Mouse (Mus musculus) T-helper 2 cell (primary cell): Measurements from ENCODE around the gene Gm6760.

Experiments used
- in situ Hi-C: fragments of 300-600 bp; cut with MboI, MseI; formaldehyde crosslinking; loops from one replicate; pipeline ENCODE4 v1.15.1; 2025; ENCODE audit warnings: high pct_unique_total_duplicates

Gm6760 gene

DNA sequence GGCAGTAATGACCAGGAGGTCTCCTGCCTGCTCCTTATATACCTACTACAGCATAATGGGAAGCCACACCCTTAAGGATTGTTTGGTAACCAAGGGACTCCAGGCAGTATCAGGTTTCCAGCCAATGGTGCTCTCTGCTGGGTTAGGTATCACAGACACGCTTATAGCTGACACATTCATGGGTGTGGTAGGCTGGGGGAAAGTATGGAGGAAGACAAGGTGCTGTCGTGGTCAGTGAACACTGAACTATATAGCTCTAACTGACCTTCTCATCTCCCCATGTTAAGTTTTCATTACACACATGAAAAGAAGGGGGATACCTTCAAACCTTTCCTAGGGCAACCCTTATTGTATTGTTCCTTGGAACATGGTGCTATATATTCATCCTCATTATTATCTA, at the start of gene Gm6760:
Gm6760 (minus strand) TSS at position 101 of the 400 bp plus-strand sequence.
- in situ Hi-C loops, result no loop called here

- in situ Hi-C loops, result no loop called here
Measured at GRCm38 (mm10) chrX:64181246-64181645, 29.2 kb upstream of the Gm6760 start.

- in situ Hi-C loops, result no loop called here
Measured at GRCm38 (mm10) chrX:64173248-64173647, 21.2 kb upstream of the Gm6760 start, which contains the start of gene 3830417A13Rik. Gene 3830417A13Rik, plus strand, starts transcription at chrX:64173548.
